Mouse (Mus musculus): ENCODE data around the gene Ankdd1b.

The Ankdd1b gene

GRCm38 (mm10) chr13:96452621-96453020, 18.4 kb downstream of the Ankdd1b start:
- no peak for DNase-seq

GRCm38 (mm10) chr13:96451386-96452140, 19.4 kb downstream of the Ankdd1b start:
- DNase-seq: no peak

GRCm38 (mm10) chr13:96450869-96451268, 20.1 kb downstream of the Ankdd1b start:
- DNase-seq: no peak

- no peak for DNase-seq
These were observed 20.7 kb downstream of the Ankdd1b start for GRCm38 (mm10) chr13:96450205-96450856.

- DNase-seq: no peak
These were observed 30.6 kb downstream of the Ankdd1b start for GRCm38 (mm10) chr13:96440436-96440835.

GRCm38 (mm10) chr13:96436921-96437320, 34.1 kb downstream of the Ankdd1b start:
- DNase-seq: no peak

GRCm38 (mm10) chr13:96435793-96436192, 35.2 kb downstream of the Ankdd1b start:
- DNase-seq: no peak

GRCm38 (mm10) chr13:96434899-96435331, 36.1 kb downstream of the Ankdd1b start:
- no peak for DNase-seq

GRCm38 (mm10) chr13:96433648-96434190, 37.3 kb downstream of the Ankdd1b start:
- DNase-seq: no peak

- no peak for DNase-seq
These were observed 38.0 kb downstream of the Ankdd1b start for GRCm38 (mm10) chr13:96433041-96433440.

- no peak for DNase-seq
These were observed 38.6 kb downstream of the Ankdd1b start for GRCm38 (mm10) chr13:96432376-96432811.

- DNase-seq: peak; percentile 61 to 86
These were observed 39.3 kb downstream of the Ankdd1b start for GRCm38 (mm10) chr13:96431595-96432156.

GRCm38 (mm10) chr13:96428531-96428930, 42.5 kb downstream of the Ankdd1b start:
- DNase-seq: no peak

- DNase-seq: no peak
These were observed 45.0 kb downstream of the Ankdd1b start for GRCm38 (mm10) chr13:96426044-96426443.

GRCm38 (mm10) chr13:96424496-96425274, 46.3 kb downstream of the Ankdd1b start:
- no peak for DNase-seq

GRCm38 (mm10) chr13:96421230-96421629, 49.8 kb downstream of the Ankdd1b start:
- DNase-seq: no peak

GRCm38 (mm10) chr13:96418487-96418886, 52.5 kb downstream of the Ankdd1b start:
- DNase-seq: no peak

GRCm38 (mm10) chr13:96417261-96417813, 53.7 kb downstream of the Ankdd1b start:
- DNase-seq: no peak

- no peak for DNase-seq
These were observed 54.6 kb downstream of the Ankdd1b start for GRCm38 (mm10) chr13:96416380-96416779.

- no peak for DNase-seq
These were observed 56.6 kb downstream of the Ankdd1b start for GRCm38 (mm10) chr13:96414384-96414783.

GRCm38 (mm10) chr13:96408786-96409185, 62.2 kb downstream of the Ankdd1b start:
- no peak for DNase-seq

GRCm38 (mm10) chr13:96407040-96407439, 64.0 kb downstream of the Ankdd1b start:
- DNase-seq: no peak

Data from spleen, adult 18-20 months (tissue).